Mouse (Mus musculus) CD8-positive naive resting alpha-beta T cell, adult 2 months (primary cell): ENCODE data around the gene Gm49318.

Experiments used
- DNase-seq, 2 experiments: peaks; one replicate each; pipeline ENCODE4 v3.0.0; 2022; ENCODE audit warnings: low read depth in 2 of 2, low spot score in 2 of 2

Gm49318 gene

GRCm38 (mm10) chr9:22069881-22070553, 1.0 kb downstream of the Gm49318 start:
- DNase-seq = no peak

- DNase-seq = no peak
These were observed 3.9 kb downstream of the Gm49318 start for GRCm38 (mm10) chr9:22067195-22067594.

- peak; percentile 47 to 59 for DNase-seq
These were observed 4.6 kb downstream of the Gm49318 start for GRCm38 (mm10) chr9:22066433-22066832.

GRCm38 (mm10) chr9:22065642-22066041, 5.4 kb downstream of the Gm49318 start:
- no peak for DNase-seq

GRCm38 (mm10) chr9:22064341-22064740, 6.7 kb downstream of the Gm49318 start:
- no peak for DNase-seq

- DNase-seq = no peak
These were observed 9.7 kb downstream of the Gm49318 start for GRCm38 (mm10) chr9:22061339-22061738.

- DNase-seq = no peak
These were observed 13.0 kb downstream of the Gm49318 start for GRCm38 (mm10) chr9:22058011-22058424.

GRCm38 (mm10) chr9:22057031-22057517, 14.0 kb downstream of the Gm49318 start:
- DNase-seq = no peak

- DNase-seq = no peak
These were observed 14.7 kb downstream of the Gm49318 start for GRCm38 (mm10) chr9:22056303-22056910.

GRCm38 (mm10) chr9:22055713-22056112, 15.3 kb downstream of the Gm49318 start:
- DNase-seq = no peak

GRCm38 (mm10) chr9:22054411-22055076, 16.5 kb downstream of the Gm49318 start:
- DNase-seq = peak; percentile 34 to 62

GRCm38 (mm10) chr9:22053657-22054056, 17.4 kb downstream of the Gm49318 start:
- DNase-seq = no peak

GRCm38 (mm10) chr9:22051958-22052254, 19.2 kb downstream of the Gm49318 start, which contains the start of gene Elavl3:
Gene Elavl3 (minus strand): TSS chr9:22052023.
- no peak for DNase-seq

- no peak for DNase-seq
These were observed 19.7 kb downstream of the Gm49318 start for GRCm38 (mm10) chr9:22051161-22051957.

GRCm38 (mm10) chr9:22050351-22050889, 20.6 kb downstream of the Gm49318 start:
- DNase-seq = no peak

- DNase-seq = no peak
These were observed 21.3 kb downstream of the Gm49318 start for GRCm38 (mm10) chr9:22049721-22050270.

- no peak for DNase-seq
These were observed 21.7 kb downstream of the Gm49318 start for GRCm38 (mm10) chr9:22049315-22049714.

- DNase-seq = no peak
These were observed 23.7 kb downstream of the Gm49318 start for GRCm38 (mm10) chr9:22047329-22047728.

GRCm38 (mm10) chr9:22041832-22042231, 29.2 kb downstream of the Gm49318 start:
- no peak for DNase-seq

- DNase-seq = no peak
These were observed 33.2 kb downstream of the Gm49318 start for GRCm38 (mm10) chr9:22037826-22038225.
